Mouse (Mus musculus) intestine, postnatal 0 days (tissue): ENCODE measurements at regions not wholly inside any gene's neighbourhood (a gene's known extent, or its start where the extent isn't known, plus 50 kb on each side); places are given as distances from the start of the nearest gene placed in this dataset.

Experiments
- ATAC-seq: fragments of 200-750 bp; cut with Nextera tagmentation; 2 replicates; pipeline ENCODE4 v1.8.0; 2017; ENCODE audit warnings: mild to moderate bottlenecking, moderate TSS enrichment, moderate library complexity
- H3K27ac ChIP-seq: fragments of 300-500 bp; sonication (generic); 2 replicates; pipeline ENCODE4 v1.5.1; 2014; ENCODE audit warnings: mild to moderate bottlenecking, low read depth, low read length, moderate library complexity
- H3K27me3 ChIP-seq: fragments of 300-500 bp; sonication (generic); replicated peaks from 2 replicates; pipeline ENCODE4 v1.6.1; 2014; ENCODE audit warnings: low read length, mixed read lengths; ENCODE audit not compliant: control insufficient read depth, insufficient read depth
- H3K36me3 ChIP-seq: fragments of 300-500 bp; sonication (generic); 2 replicates; pipeline ENCODE4 v1.6.1; 2014; ENCODE audit warnings: mild to moderate bottlenecking, moderate library complexity; ENCODE audit not compliant: control insufficient read depth, insufficient read depth
- H3K4me1 ChIP-seq: fragments of 300-500 bp; sonication (generic); replicated peaks from 2 replicates; pipeline ENCODE4 v1.6.1; 2014; ENCODE audit warnings: antibody characterized with exemption, low read length, mixed read lengths; ENCODE audit not compliant: control insufficient read depth, insufficient read depth
- H3K4me2 ChIP-seq: fragments of 300-500 bp; sonication (generic); replicated peaks from 2 replicates; pipeline ENCODE4 v1.6.1; 2014; ENCODE audit warnings: low read depth, mild to moderate bottlenecking, moderate library complexity
- H3K4me3 ChIP-seq: fragments of 300-500 bp; sonication (generic); 2 replicates; pipeline ENCODE4 v1.5.1; 2014; ENCODE audit warnings: low read depth, low read length
- H3K9ac ChIP-seq: fragments of 300-500 bp; sonication (generic); 2 replicates; pipeline ENCODE4 v1.6.1; 2014; ENCODE audit warnings: mild to moderate bottlenecking, low read depth, low read length
- H3K9me3 ChIP-seq: fragments of 300-500 bp; sonication (generic); 2 replicates; pipeline ENCODE4 v1.6.1; 2016; ENCODE audit warnings: mixed run types; ENCODE audit not compliant: control insufficient read depth
- CTCF ChIP-seq: sonication (generic); IDR thresholded peaks from 2 replicates; pipeline ENCODE4 v1.5.1; 2016; ENCODE audit warnings: low read depth, mild to moderate bottlenecking, control low read depth, antibody characterized with exemption, moderate library complexity
- WGBS: fragments of 180-500 bp; shearing (Covaris S2); extraction: QIAGEN DNeasy Blood & Tissue Kit; methylation state at CpG from one replicate; pipeline ENCODE4 v1.1.7; 2014; 5-methylcytosine and 5-hydroxymethylcytosine counted together

GRCm38 (mm10) chr11:31787917-31788703, 83.9 kb upstream of the Cpeb4 start:
- Histone ChIP-seq H3K27me3 (no peaks in the 10 kb centered on the region), H3K9ac (no peak overlapping the region), H3K4me3 (no peak overlapping the region), H3K9me3 (no peaks in the 10 kb centered on the region), H3K4me1 (no peaks in the 10 kb centered on the region), H3K27ac (no peak overlapping the region), H3K36me3 (no peaks in the 10 kb centered on the region), H3K4me2 (no peak overlapping the region)
- WGBS: 44% methylated on average over 2 of the region's 2 CpGs
- no peak for TF ChIP-seq CTCF
- ATAC-seq: no peak

GRCm38 (mm10) chr11:31789967-31790366, 82.0 kb upstream of the Cpeb4 start:
- H3K27me3 ChIP-seq: no peaks in the 10 kb centered on the region
- H3K4me1 ChIP-seq: no peaks in the 10 kb centered on the region
- H3K4me2 ChIP-seq: no peak overlapping the region
- H3K4me3 ChIP-seq: no peak overlapping the region
- no peak overlapping the region for H3K27ac ChIP-seq
- no peak for TF ChIP-seq CTCF
- WGBS: 67% methylated on average over 3 of the region's 3 CpGs
- H3K9ac ChIP-seq: no peak overlapping the region
- ATAC-seq: no peak
- H3K36me3 ChIP-seq: no peaks in the 10 kb centered on the region
- H3K9me3 ChIP-seq: no peaks in the 10 kb centered on the region

- ATAC-seq: no peak
- 57% methylated on average over 2 of the region's 2 CpGs for WGBS
- no peak for TF ChIP-seq CTCF
- H3K9ac ChIP-seq: no peak overlapping the region
- H3K4me1 ChIP-seq: no peaks in the 10 kb centered on the region
- H3K9me3 ChIP-seq: no peaks in the 10 kb centered on the region
- no peaks in the 10 kb centered on the region for H3K36me3 ChIP-seq
- no peaks in the 10 kb centered on the region for H3K27me3 ChIP-seq
- no peak overlapping the region for H3K27ac ChIP-seq
- H3K4me3 ChIP-seq: no peak overlapping the region
- no peak overlapping the region for H3K4me2 ChIP-seq
These were observed 80.7 kb upstream of the Cpeb4 start for GRCm38 (mm10) chr11:31791264-31791663.

- Histone ChIP-seq H3K27ac (no peak overlapping the region), H3K27me3 (no peaks in the 10 kb centered on the region), H3K36me3 (no peaks in the 10 kb centered on the region), H3K9me3 (no peaks in the 10 kb centered on the region), H3K4me2 (no peak overlapping the region), H3K4me1 (no peaks in the 10 kb centered on the region), H3K4me3 (no peak overlapping the region), H3K9ac (no peak overlapping the region)
- 59% methylated on average over 8 of the region's 8 CpGs for WGBS
- no peak for ATAC-seq
- no peak for TF ChIP-seq CTCF
These were observed 76.9 kb upstream of the Cpeb4 start for GRCm38 (mm10) chr11:31795084-31795483.

GRCm38 (mm10) chr11:31796245-31796644, 75.8 kb upstream of the Cpeb4 start:
- H3K27me3 ChIP-seq: no peaks in the 10 kb centered on the region
- TF ChIP-seq CTCF: no peak
- no peak; the same call in 1 of the 2 replicates for ATAC-seq
- H3K4me2 ChIP-seq: no peak overlapping the region
- H3K4me1 ChIP-seq: no peaks in the 10 kb centered on the region
- H3K9me3 ChIP-seq: no peaks in the 10 kb centered on the region
- no peak overlapping the region for H3K27ac ChIP-seq
- H3K36me3 ChIP-seq: no peaks in the 10 kb centered on the region
- no peak overlapping the region for H3K9ac ChIP-seq
- WGBS: 71% methylated on average over 6 of the region's 6 CpGs
- H3K4me3 ChIP-seq: no peak overlapping the region

GRCm38 (mm10) chr11:31801575-31801974, 70.4 kb upstream of the Cpeb4 start:
- no peak overlapping the region for H3K9ac ChIP-seq
- no peaks in the 10 kb centered on the region for H3K36me3 ChIP-seq
- no peaks in the 10 kb centered on the region for H3K4me1 ChIP-seq
- no peak overlapping the region for H3K4me2 ChIP-seq
- peak overlapping the region; percentile 73 for H3K27ac ChIP-seq
- no peak overlapping the region for H3K4me3 ChIP-seq
- peak; percentile 84 for ATAC-seq
- TF ChIP-seq CTCF: no peak
- WGBS: 66% methylated on average over 4 of the region's 4 CpGs
- H3K27me3 ChIP-seq: no peaks in the 10 kb centered on the region
- no peaks in the 10 kb centered on the region for H3K9me3 ChIP-seq
